Mouse (Mus musculus): ENCODE data around the gene Gm36079.
"Not testable (repeated sequence)": the region's sequence is repeated elsewhere in the genome, so short reads cannot be mapped to it uniquely, and the experiment has no call there.

Gm36079 gene

DNA sequence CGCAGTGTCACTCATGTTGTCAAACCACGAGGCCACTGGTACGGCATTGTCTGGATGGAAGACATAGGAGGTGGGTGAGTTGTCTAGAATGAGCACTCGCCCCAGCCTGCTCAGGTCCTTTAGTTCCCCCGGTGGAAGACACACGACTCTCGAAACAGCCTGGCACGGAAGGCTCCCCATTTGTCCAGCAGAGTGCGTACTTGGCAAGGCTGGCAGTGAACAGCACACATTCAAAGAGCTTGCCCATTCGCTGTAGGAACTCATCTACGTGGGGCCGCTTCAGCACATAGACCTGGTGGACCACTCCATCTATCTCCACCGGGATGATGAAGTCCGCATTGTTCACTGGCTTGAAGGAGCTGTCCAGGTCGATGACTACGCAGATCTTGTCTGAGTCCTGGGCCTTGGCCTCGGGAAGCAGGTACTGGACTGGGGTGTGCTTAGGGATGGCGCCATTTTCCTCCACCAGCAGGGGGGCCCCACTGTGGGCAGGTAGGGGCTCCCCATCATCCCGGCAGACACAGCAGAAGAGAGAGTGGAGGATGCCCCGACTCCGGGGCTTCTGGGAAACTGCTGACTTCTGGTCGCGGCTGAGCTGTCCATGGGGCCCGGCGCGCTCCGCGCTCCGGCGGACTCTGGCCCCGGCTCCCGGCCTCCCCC, 11.3 kb downstream of the Gm36079 start:
- peak; percentile 1 for DNase-seq (ENCODE audit: low read depth, low spot score)

DNA sequence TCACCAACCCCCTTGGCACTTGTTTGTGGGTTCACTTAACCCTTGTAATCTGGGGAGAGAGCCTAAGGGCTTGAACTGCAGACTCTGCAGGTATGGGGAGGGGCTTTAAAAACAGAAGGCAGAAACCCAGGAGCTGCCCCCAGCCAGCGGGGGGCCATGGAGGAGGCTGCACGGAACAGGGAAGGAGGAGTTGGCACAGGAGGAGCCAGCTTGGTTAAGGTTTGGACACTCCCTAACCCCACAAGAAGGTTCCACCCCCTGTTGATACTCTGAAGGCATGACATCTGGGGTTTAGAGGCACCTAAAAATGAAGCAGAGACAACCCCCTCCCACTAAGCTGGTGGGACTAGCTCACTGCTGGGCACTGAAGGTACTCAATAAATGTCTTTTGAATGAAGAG, 12.8 kb downstream of the Gm36079 start:
- not testable (repeated sequence) for DNase-seq (ENCODE audit: low read depth, low spot score)

DNA sequence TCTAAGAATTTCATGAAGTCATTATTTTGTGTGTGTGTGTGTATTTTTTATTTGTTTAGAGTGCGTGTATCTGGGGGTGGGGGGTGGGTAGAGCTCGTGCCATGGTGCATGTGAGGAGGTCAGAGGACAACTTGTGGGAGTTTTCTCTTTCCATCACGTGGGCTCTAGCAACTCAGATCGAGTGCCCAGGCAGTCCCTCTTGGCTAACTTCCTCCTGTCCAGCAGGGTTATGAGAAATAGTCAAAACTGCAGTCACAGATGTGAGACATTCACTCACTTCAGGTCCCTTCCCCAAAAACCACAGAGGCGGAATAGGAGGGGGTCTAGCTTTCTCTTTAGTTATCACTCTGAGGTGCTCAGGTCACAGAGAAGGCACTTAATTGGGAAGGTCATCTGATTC, 13.3 kb downstream of the Gm36079 start:
- DNase-seq (ENCODE audit: low read depth, low spot score): not testable (repeated sequence)

GRCm38 (mm10) chr13:120010068-120010467, 16.7 kb downstream of the Gm36079 start:
- not testable (repeated sequence) for DNase-seq (ENCODE audit: low read depth, low spot score)

DNA sequence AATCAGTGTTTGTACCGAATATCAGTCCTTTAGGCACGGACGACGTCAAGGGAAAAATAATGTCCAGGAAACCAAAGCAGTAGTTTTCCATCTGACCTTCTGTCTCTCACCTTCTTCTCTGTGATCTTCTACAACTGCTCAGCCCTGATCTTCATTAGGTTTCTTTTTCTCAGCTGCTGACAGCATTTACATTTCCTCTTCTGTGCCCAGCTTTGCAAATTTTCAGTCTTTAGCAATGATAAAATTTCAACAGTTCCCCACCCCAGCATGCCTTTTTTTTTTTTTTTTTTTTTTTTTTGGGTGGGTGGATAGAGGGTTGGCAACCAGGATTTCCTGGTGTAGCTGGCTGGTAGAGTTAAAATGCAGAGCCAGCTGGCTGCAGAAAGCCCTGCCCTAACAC, 27.6 kb downstream of the Gm36079 start:
- DNase-seq (ENCODE audit: low read depth, low spot score): not testable (repeated sequence)

GRCm38 (mm10) chr13:119998442-119999086, 28.2 kb downstream of the Gm36079 start:
- DNase-seq (ENCODE audit: low read depth, low spot score): not testable (repeated sequence)

DNA sequence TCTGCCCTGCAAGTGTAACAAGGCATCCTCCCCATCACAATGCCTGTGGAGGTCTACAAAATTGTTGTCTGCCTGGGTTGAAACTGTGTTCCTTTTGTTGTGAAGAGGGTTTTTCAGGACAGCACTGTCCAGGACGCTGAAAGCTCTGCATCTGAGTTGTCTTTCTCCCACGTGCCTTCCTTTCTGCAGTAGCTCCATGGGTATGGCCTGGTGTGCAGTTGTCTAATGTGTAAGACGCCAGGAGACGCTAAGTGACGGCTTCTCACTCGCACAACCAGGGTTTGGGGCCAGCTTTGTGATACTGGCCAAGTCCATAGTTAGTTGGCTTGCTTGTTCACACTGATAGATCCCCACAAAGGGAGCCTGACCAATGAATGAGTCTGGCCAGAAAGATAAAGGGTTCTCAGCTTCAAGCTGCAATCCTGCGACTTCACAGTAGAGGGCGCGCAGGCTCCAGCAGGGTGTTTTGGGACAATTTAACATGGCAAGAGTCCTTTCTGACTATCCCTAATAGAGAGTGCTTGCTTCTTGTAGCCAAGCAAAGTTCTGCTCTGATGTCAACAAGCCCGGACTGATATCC, 34.8 kb downstream of the Gm36079 start:
- DNase-seq (ENCODE audit: low read depth, low spot score): not testable (repeated sequence)

DNA sequence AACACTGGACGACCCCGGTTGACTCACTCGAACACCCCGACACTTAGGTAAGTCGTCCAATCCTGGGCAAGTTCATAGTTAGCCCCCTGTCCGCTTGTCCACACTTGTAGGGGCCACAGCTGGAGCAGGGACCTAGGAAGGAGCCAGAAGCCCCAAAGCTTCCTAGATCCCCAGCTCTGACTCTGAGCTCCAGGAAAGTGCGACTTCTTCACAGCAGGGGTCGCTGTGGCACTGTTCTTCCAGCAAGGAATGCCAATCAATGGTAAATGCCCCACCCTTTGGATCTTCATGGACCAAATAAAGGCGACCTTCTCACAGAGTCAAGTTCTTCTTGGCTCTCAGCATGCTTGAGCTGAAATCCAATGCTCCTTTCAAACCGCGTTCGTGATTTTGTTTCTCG, 35.5 kb downstream of the Gm36079 start:
- DNase-seq (ENCODE audit: low read depth, low spot score): not testable (repeated sequence)

Measured in ZHBTc4 (cell line).